Mouse (Mus musculus): ENCODE measurements around the gene Itih3. TPM values are rescaled to one million over a fixed set of nuclear protein-coding genes. Genes with fewer than 3 reads are reported as not detected.

The Itih3 gene
- polyA plus RNA-seq, 1 experiment, result 0.56 TPM

DNA sequence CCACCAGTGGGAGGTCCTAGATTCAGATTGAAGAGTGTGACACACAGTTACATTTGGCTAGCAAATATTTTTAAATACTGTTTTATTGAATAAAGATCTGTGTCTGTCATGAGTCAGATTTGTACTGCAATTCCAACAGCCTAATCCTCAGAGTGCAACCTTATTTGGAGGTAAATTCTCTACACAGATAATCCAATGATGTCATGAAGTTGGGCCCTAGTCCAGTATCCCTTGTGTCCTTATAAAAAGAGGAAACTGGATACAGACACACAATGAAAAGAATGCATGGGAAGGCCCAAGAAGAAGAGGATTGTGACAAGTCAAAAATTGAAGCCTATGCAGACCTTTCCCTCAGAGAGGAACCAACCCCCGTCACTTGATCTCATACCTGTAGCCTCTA lies 7.0 kb downstream of the Itih3 start:
- DNase-seq, result no peak
- Histone ChIP-seq H3K4me1 (ENCODE audit: control insufficient read depth, insufficient read depth, low read length) (no peaks in the 10 kb centered on the region; the same call in 1 of the 2 replicates), H3K27ac (ENCODE audit: insufficient read depth, low read depth, low read length) (no peak overlapping the region), H3K36me3 (ENCODE audit: control insufficient read depth, insufficient read depth, low read length) (no peaks in the 10 kb centered on the region), H3K27me3 (replicated peaks; ENCODE audit: control insufficient read depth, insufficient read depth, low read length) (no peaks in the 10 kb centered on the region), H3K4me3 (ENCODE audit: insufficient read depth, low read depth, low read length) (no peak overlapping the region)
- TF ChIP-seq POLR2A (IDR thresholded peaks at IDR 0.05; ENCODE audit: low read depth, low read length), result no peak
- no peak for TF ChIP-seq CTCF (conservative IDR thresholded peaks at IDR 0.05; ENCODE audit: insufficient read depth, insufficient read length, low read depth, low read length)
- 93% methylated on average over 1 of the region's 1 CpGs for WGBS

DNA sequence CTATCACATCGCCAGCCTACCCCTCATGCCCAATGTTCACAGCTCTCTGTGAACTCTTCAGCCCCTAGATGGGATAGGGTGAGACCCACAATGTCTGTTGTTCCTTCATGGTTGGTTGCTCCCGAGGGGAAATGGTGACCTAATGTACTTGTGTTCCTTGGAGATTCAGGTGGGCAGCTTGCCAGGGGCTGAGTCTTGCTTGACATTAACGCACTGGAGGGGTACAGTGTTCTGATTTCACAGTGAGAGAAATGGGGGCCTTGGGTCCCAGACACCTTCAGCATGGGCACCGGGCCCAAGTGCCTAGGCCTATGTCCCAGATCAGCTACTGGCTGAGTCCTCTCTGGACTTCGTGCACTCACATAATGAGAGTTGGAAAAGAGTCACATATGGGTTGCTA lies 10.2 kb downstream of the Itih3 start:
- DNase-seq, result peak; percentile 63
- H3K27ac ChIP-seq (ENCODE audit: insufficient read depth, low read depth, low read length), result no peak overlapping the region
- H3K27me3 ChIP-seq (replicated peaks; ENCODE audit: control insufficient read depth, insufficient read depth, low read length), result no peaks in the 10 kb centered on the region
- H3K4me3 ChIP-seq (ENCODE audit: insufficient read depth, low read depth, low read length), result no peak overlapping the region
- no peak for TF ChIP-seq CTCF (conservative IDR thresholded peaks at IDR 0.05; ENCODE audit: insufficient read depth, insufficient read length, low read depth, low read length)
- no peaks in the 10 kb centered on the region; the same call in 1 of the 2 replicates for H3K4me1 ChIP-seq (ENCODE audit: control insufficient read depth, insufficient read depth, low read length)
- WGBS, result 55% methylated on average over 5 of the region's 5 CpGs
- H3K36me3 ChIP-seq (ENCODE audit: control insufficient read depth, insufficient read depth, low read length), result no peaks in the 10 kb centered on the region

DNA sequence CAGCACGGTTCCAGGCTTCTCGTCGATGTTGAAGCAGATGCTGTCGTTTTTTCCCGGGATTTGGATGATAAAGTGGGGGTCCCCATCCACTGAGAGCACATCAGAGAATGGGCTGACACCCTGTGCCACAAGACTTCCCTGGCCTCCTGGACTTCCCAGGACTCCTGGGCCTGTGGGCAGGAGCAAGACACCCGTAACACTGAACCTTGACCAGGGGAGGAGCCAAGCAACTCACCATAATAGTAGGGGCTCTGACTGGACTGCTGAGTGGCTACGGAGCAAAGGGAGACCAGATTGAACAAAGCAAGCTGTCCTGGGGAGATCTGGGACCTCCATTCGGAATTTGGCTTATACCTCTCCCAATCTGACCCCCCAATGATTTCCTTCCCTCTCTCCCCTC lies 10.9 kb downstream of the Itih3 start:
- no peak for TF ChIP-seq CTCF (conservative IDR thresholded peaks at IDR 0.05; ENCODE audit: insufficient read depth, insufficient read length, low read depth, low read length)
- TF ChIP-seq POLR2A (IDR thresholded peaks at IDR 0.05; ENCODE audit: low read depth, low read length), result no peak
- Histone ChIP-seq H3K36me3 (ENCODE audit: control insufficient read depth, insufficient read depth, low read length) (no peaks in the 10 kb centered on the region), H3K4me3 (ENCODE audit: insufficient read depth, low read depth, low read length) (no peak overlapping the region), H3K27me3 (replicated peaks; ENCODE audit: control insufficient read depth, insufficient read depth, low read length) (no peaks in the 10 kb centered on the region), H3K27ac (ENCODE audit: insufficient read depth, low read depth, low read length) (no peak overlapping the region), H3K4me1 (ENCODE audit: control insufficient read depth, insufficient read depth, low read length) (no peaks in the 10 kb centered on the region; the same call in 1 of the 2 replicates)
- DNase-seq, result peak; percentile 74
- WGBS, result 75% methylated on average over 8 of the region's 8 CpGs

DNA sequence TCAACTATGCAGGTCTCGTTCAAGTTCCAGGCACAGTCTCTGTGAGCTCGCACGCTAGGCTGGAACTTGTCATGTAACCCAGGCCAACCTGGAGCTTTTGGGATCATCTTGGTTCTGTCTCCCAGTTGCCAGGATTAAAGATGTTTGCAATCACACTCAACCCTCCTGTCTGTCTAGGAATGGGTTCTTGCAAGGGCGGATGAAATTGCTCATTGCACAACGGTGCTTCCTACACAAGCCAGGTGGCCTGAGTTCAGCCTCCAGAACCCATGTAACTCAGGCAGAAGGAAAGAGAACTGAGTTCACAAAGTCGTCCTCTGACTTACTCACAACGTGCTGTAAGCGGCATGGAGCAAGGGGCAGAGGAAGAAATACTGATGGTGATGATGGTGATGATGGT lies 12.4 kb downstream of the Itih3 start:
- Histone ChIP-seq H3K4me1 (ENCODE audit: control insufficient read depth, insufficient read depth, low read length) (no peaks in the 10 kb centered on the region; the same call in 1 of the 2 replicates), H3K27ac (ENCODE audit: insufficient read depth, low read depth, low read length) (no peak overlapping the region), H3K27me3 (replicated peaks; ENCODE audit: control insufficient read depth, insufficient read depth, low read length) (no peaks in the 10 kb centered on the region), H3K36me3 (ENCODE audit: control insufficient read depth, insufficient read depth, low read length) (no peaks in the 10 kb centered on the region), H3K4me3 (ENCODE audit: insufficient read depth, low read depth, low read length) (no peak overlapping the region)
- 91% methylated on average over 8 of the region's 8 CpGs for WGBS
- TF ChIP-seq POLR2A (IDR thresholded peaks at IDR 0.05; ENCODE audit: low read depth, low read length), result no peak
- no peak for TF ChIP-seq CTCF (conservative IDR thresholded peaks at IDR 0.05; ENCODE audit: insufficient read depth, insufficient read length, low read depth, low read length)
- no peak for DNase-seq

DNA sequence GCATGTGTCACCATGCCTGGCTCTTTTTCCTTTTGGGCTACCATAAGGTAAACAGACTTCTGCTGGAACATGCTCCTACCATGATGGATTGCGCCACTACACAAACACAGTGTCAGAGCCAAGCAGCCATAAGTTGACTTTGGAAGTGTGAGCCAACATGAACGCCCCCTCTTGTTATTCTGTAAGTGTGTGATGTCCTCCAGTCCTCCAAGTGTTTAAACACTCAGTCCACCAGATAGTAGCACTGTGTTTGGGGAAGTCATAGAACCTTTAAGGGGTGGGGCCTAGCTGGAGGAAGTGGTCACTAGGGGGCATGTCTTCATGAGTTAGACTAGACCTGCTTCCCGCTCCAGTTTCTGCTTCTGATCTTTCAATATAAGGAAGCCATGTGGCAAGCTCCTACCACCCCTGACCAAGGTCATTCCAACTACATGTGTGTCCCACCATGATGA lies 15.7 kb downstream of the Itih3 start:
- H3K27ac ChIP-seq (ENCODE audit: insufficient read depth, low read depth, low read length), result no peak overlapping the region
- H3K36me3 ChIP-seq (ENCODE audit: control insufficient read depth, insufficient read depth, low read length), result no peaks in the 10 kb centered on the region
- no peak for DNase-seq
- H3K4me1 ChIP-seq (ENCODE audit: control insufficient read depth, insufficient read depth, low read length), result no peaks in the 10 kb centered on the region; the same call in 1 of the 2 replicates
- no peak overlapping the region for H3K4me3 ChIP-seq (ENCODE audit: insufficient read depth, low read depth, low read length)
- WGBS, result 80% methylated on average over 3 of the region's 3 CpGs
- TF ChIP-seq CTCF (conservative IDR thresholded peaks at IDR 0.05; ENCODE audit: insufficient read depth, insufficient read length, low read depth, low read length), result no peak
- H3K27me3 ChIP-seq (replicated peaks; ENCODE audit: control insufficient read depth, insufficient read depth, low read length), result no peaks in the 10 kb centered on the region

DNA sequence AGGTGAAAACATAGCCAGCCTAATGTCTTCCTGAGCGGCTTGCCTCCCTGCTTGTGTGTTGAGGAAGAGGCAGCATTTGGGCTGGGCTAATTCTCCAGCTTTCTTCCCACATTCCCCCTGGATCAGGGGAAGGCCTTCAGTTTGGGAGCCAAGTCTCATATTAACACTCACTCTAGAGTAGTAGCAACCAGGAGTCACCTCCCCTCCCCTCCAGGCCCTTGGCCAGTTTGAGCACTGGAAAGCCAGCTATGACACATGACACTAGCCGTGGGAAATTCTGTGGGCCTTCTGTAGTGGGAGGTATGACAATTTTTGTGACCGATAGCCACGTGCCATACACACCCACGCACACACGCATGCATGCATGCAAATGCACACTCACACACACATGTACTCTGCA lies 17.6 kb downstream of the Itih3 start:
- H3K4me3 ChIP-seq (ENCODE audit: insufficient read depth, low read depth, low read length), result no peak overlapping the region
- TF ChIP-seq CTCF (conservative IDR thresholded peaks at IDR 0.05; ENCODE audit: insufficient read depth, insufficient read length, low read depth, low read length) (no peak), POLR2A (IDR thresholded peaks at IDR 0.05; ENCODE audit: low read depth, low read length) (no peak)
- no peaks in the 10 kb centered on the region for H3K4me1 ChIP-seq (ENCODE audit: control insufficient read depth, insufficient read depth, low read length)
- H3K36me3 ChIP-seq (ENCODE audit: control insufficient read depth, insufficient read depth, low read length), result no peaks in the 10 kb centered on the region
- no peak overlapping the region for H3K27ac ChIP-seq (ENCODE audit: insufficient read depth, low read depth, low read length)
- 90% methylated on average over 6 of the region's 6 CpGs for WGBS
- DNase-seq, result no peak
- no peaks in the 10 kb centered on the region for H3K27me3 ChIP-seq (replicated peaks; ENCODE audit: control insufficient read depth, insufficient read depth, low read length)

DNA sequence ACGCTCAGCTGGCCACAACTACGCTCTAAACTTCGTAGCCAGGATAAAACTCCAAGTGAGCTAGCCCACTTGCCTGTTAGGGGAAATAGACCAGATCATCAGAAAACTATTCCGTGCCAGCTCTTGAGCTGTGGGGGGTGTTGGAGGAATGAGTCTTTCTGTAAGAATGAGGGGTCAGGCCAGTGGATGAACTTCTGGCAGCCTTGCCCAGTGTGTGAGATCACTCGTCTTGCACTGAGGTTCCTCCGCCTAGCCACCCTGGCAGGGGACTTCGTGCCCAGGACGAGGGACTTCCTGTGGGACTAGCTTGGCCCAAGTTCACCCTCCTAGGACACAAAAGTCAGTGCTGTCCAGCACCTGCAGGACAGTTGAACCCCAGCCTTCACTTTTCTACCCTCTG lies 19.3 kb downstream of the Itih3 start:
- no peaks in the 10 kb centered on the region for H3K36me3 ChIP-seq (ENCODE audit: control insufficient read depth, insufficient read depth, low read length)
- 72% methylated on average over 8 of the region's 8 CpGs for WGBS
- no peaks in the 10 kb centered on the region for H3K4me1 ChIP-seq (ENCODE audit: control insufficient read depth, insufficient read depth, low read length)
- DNase-seq, result no peak
- H3K27me3 ChIP-seq (replicated peaks; ENCODE audit: control insufficient read depth, insufficient read depth, low read length), result no peaks in the 10 kb centered on the region
- H3K4me3 ChIP-seq (ENCODE audit: insufficient read depth, low read depth, low read length), result no peak overlapping the region
- no peak overlapping the region for H3K27ac ChIP-seq (ENCODE audit: insufficient read depth, low read depth, low read length)
- TF ChIP-seq POLR2A (IDR thresholded peaks at IDR 0.05; ENCODE audit: low read depth, low read length) (no peak), CTCF (conservative IDR thresholded peaks at IDR 0.05; ENCODE audit: insufficient read depth, insufficient read length, low read depth, low read length) (no peak)

DNA sequence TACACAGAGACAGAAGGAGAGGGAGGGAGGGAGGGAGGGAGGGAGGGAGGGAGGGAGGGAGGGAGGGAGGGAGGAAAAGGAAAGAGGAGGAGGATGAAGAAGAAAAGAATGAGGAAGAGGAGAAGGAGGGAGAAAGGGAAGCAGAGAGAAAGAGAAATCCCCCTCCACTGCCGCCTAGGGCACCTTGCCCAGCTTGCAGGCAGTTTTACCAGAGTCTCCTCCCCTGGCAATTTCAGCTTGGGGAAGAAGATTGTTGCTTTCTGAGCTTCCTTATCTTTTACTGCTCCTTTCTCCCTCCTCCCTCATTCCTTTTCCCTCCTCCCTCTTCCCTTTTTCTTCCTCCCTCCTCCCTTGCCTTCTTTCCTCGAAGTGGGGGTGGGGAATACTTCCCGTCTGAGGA lies 20.5 kb downstream of the Itih3 start:
- H3K27ac ChIP-seq (ENCODE audit: insufficient read depth, low read depth, low read length), result no peak overlapping the region
- H3K36me3 ChIP-seq (ENCODE audit: control insufficient read depth, insufficient read depth, low read length), result no peaks in the 10 kb centered on the region
- no peak for TF ChIP-seq CTCF (conservative IDR thresholded peaks at IDR 0.05; ENCODE audit: insufficient read depth, insufficient read length, low read depth, low read length)
- TF ChIP-seq POLR2A (IDR thresholded peaks at IDR 0.05; ENCODE audit: low read depth, low read length), result no peak
- H3K4me3 ChIP-seq (ENCODE audit: insufficient read depth, low read depth, low read length), result no peak overlapping the region
- no peak for DNase-seq
- no peaks in the 10 kb centered on the region for H3K4me1 ChIP-seq (ENCODE audit: control insufficient read depth, insufficient read depth, low read length)
- WGBS, result 63% methylated on average over 3 of the region's 3 CpGs
- H3K27me3 ChIP-seq (replicated peaks; ENCODE audit: control insufficient read depth, insufficient read depth, low read length), result no peaks in the 10 kb centered on the region
